Comparison of ENCODE assay signal across 9 mouse cellular contexts in the genomic region with DNA sequence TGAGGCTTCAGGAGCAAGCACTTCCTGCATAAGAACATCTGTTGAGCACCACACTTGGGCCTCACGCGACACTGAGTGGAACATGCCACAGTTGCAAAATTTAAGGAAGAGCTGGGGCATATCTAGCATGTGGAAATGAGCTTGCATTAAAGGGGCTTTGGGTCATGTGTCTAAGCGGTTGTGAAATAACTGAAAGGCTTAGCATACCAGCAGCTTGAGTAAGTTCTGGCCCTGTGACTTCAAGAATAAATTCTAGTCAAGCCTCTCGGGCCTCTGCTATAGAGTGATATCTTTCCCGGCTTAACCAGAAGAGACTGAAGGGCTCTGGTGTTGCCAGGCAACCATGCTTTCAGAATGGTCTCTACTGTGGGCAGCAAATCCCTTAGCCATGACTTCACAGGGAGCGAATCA. TPM values are rescaled to one million over a fixed set of nuclear protein-coding genes. Genes with fewer than 3 reads are reported as not detected.
DNase-seq lines count a peak whose midpoint lies in the region; ATAC-seq and TF ChIP-seq lines count a peak whose summit lies in the region.
"Had no signal": no experiment of that assay in that cellular context is flagged by ENCODE, and none has a peak within 500 bp of the region (broad histone marks: within the 10 kb centered on the region; RNA-seq: fewer than 3 reads in every experiment).

No protein-coding gene starts in this region.

- H3K4me3 ChIP-seq in limb, embryonic 14.5 days (replicated peaks; ENCODE audit: low read length) = no peak overlapping the region
- H3K4me3 ChIP-seq in limb, embryonic 10.5 days = no peak overlapping the region
- H3K4me3 ChIP-seq in small intestine, adult 2 months (ENCODE audit: low read depth, low read length) = no peak overlapping the region
- no peak overlapping the region for H3K4me3 ChIP-seq in forebrain, embryonic 10.5 days
- H3K4me3 ChIP-seq: embryonic facial prominence, embryonic 15.5 days; limb, embryonic 13.5 days had no signal

- TF ChIP-seq POLR2A in limb, embryonic 14.5 days (IDR thresholded peaks at IDR 0.05; ENCODE audit: borderline replicate concordance, extremely low read depth, insufficient read depth, insufficient read length) = no peak
- TF ChIP-seq POLR2A in small intestine, adult 2 months (IDR thresholded peaks at IDR 0.05; ENCODE audit: low read depth, low read length) = no peak

- 88% methylated on average over 6 of the region's 6 CpGs for WGBS in limb, embryonic 14.5 days
- 95% methylated on average over 6 of the region's 6 CpGs for WGBS in limb, embryonic 10.5 days
- 69% methylated on average over 6 of the region's 6 CpGs for WGBS in small intestine, adult 2 months
- WGBS in forebrain, embryonic 10.5 days = 76% methylated on average over 6 of the region's 6 CpGs

- TF ChIP-seq CTCF in small intestine, adult 2 months (IDR thresholded peaks at IDR 0.05; ENCODE audit: extremely low read depth, insufficient read length, insufficient replicate concordance, low read depth, low read length) = no peak

- H3K27ac ChIP-seq in limb, embryonic 14.5 days (replicated peaks; ENCODE audit: low read depth, low read length) = no peak overlapping the region
- H3K27ac ChIP-seq in limb, embryonic 10.5 days = no peak overlapping the region
- peak overlapping the region; percentile 55 for H3K27ac ChIP-seq in small intestine, adult 2 months (ENCODE audit: insufficient read depth, low read depth, low read length)
- no peak overlapping the region for H3K27ac ChIP-seq in forebrain, embryonic 10.5 days
- H3K27ac ChIP-seq: embryonic facial prominence, embryonic 15.5 days; limb, embryonic 13.5 days had no signal

- no peaks in the 10 kb centered on the region for H3K4me1 ChIP-seq in limb, embryonic 14.5 days (ENCODE audit: control insufficient read depth, insufficient read depth, low read length)
- H3K4me1 ChIP-seq in limb, embryonic 10.5 days = no peaks in the 10 kb centered on the region
- H3K4me1 ChIP-seq in small intestine, adult 2 months (ENCODE audit: control insufficient read depth, insufficient read depth, insufficient read length, low read length) = no peaks in the 10 kb centered on the region; the same call in 1 of the 2 replicates
- peaks cover 11% of the 10 kb centered on the region; the same call in 1 of the 2 replicates for H3K4me1 ChIP-seq in forebrain, embryonic 10.5 days
- H3K4me1 ChIP-seq: embryonic facial prominence, embryonic 15.5 days; limb, embryonic 13.5 days had no signal

- H3K27me3 ChIP-seq in limb, embryonic 14.5 days (ENCODE audit: control insufficient read depth, insufficient read depth, low read length) = no peaks in the 10 kb centered on the region
- no peaks in the 10 kb centered on the region for H3K27me3 ChIP-seq in limb, embryonic 10.5 days (ENCODE audit: low read depth, poor library complexity, severe bottlenecking)
- no peaks in the 10 kb centered on the region for H3K27me3 ChIP-seq in small intestine, adult 2 months (ENCODE audit: control insufficient read depth, insufficient read depth, low read length)
- H3K27me3 ChIP-seq in forebrain, embryonic 10.5 days (ENCODE audit: poor library complexity, severe bottlenecking) = no peaks in the 10 kb centered on the region
- H3K27me3 ChIP-seq: embryonic facial prominence, embryonic 15.5 days; limb, embryonic 13.5 days had no signal

- no peak overlapping the region for H3K4me2 ChIP-seq in limb, embryonic 14.5 days (replicated peaks; ENCODE audit: low read depth, low read length, severe bottlenecking)
- H3K4me2 ChIP-seq: embryonic facial prominence, embryonic 15.5 days; limb, embryonic 13.5 days had no signal

- peak; percentile 23; the same call in 1 of the 2 replicates for ATAC-seq in limb, embryonic 14.5 days (ENCODE audit: low FRiP score, low read depth)
- ATAC-seq in activated CD4-positive, CD25-positive, alpha-beta regulatory T cell, adult 4 months = no peak

- DNase-seq in limb, embryonic 14.5 days (ENCODE audit: low spot score) = no peak
- no peak for DNase-seq in limb, embryonic 10.5 days (ENCODE audit: low spot score)
- DNase-seq in embryo, embryonic 11 days = peak; percentile 17
- peak; percentile 75 for DNase-seq in lung, postnatal 25 days (ENCODE audit: low spot score)
- DNase-seq in forebrain, embryonic 10.5 days (ENCODE audit: extremely low spot score, low spot score) = no peak

- H3K36me3 ChIP-seq in limb, embryonic 14.5 days (ENCODE audit: control insufficient read depth, insufficient read depth, low read length) = peaks cover 100% of the 10 kb centered on the region
- H3K36me3 ChIP-seq in limb, embryonic 10.5 days = peaks cover 100% of the 10 kb centered on the region
- peaks cover 71% of the 10 kb centered on the region for H3K36me3 ChIP-seq in small intestine, adult 2 months (ENCODE audit: control insufficient read depth, insufficient read depth, low read length)
- H3K36me3 ChIP-seq in forebrain, embryonic 10.5 days (replicated peaks) = peaks cover 100% of the 10 kb centered on the region

- no peaks in the 10 kb centered on the region for H3K9me3 ChIP-seq in limb, embryonic 14.5 days (ENCODE audit: control insufficient read depth, low read length)
- no peaks in the 10 kb centered on the region for H3K9me3 ChIP-seq in limb, embryonic 10.5 days (replicated peaks)
- no peaks in the 10 kb centered on the region for H3K9me3 ChIP-seq in forebrain, embryonic 10.5 days
- H3K9me3 ChIP-seq: embryonic facial prominence, embryonic 15.5 days; limb, embryonic 13.5 days had no signal

- H3K9ac ChIP-seq in limb, embryonic 14.5 days (ENCODE audit: low read depth, low read length, severe bottlenecking) = no peak overlapping the region
- H3K9ac ChIP-seq: embryonic facial prominence, embryonic 15.5 days; limb, embryonic 13.5 days had no signal

RNA-seq across cellular contexts. Expression of gene Tnnc1, which starts 19.3 kb away (rescaled TPM):
- polyA plus RNA-seq in limb, embryonic 14.5 days (2012; rRNA removed) = 301 and 458 TPM in 2 replicates
- polyA plus RNA-seq in limb, embryonic 14.5 days (2014; fragmentation: Nextera tagmentation; extraction: Ambion mirVana) = 374 and 483 TPM in 2 replicates
- polyA plus RNA-seq in limb, embryonic 10.5 days (2016; fragmentation: Nextera tagmentation; extraction: Ambion mirVana) = 2.7 and 3.8 TPM in 2 replicates
- 0.34 TPM in 1 of 2 replicates, not detected in the other for polyA plus RNA-seq in small intestine, adult 2 months (2012; rRNA removed)
- polyA plus RNA-seq in activated CD4-positive, CD25-positive, alpha-beta regulatory T cell, adult 4 months (2017; shearing (Covaris generic)) = not detected
- polyA plus RNA-seq in forebrain, embryonic 10.5 days (2016; fragmentation: Nextera tagmentation; extraction: Ambion mirVana) = 0.67 and 0.84 TPM in 2 replicates

RNA-seq across cellular contexts. Expression of gene Stab1, which starts 20.3 kb away (rescaled TPM):
- polyA plus RNA-seq in limb, embryonic 14.5 days (2012; rRNA removed) = 68.5 and 81.8 TPM in 2 replicates
- polyA plus RNA-seq in limb, embryonic 14.5 days (2014; fragmentation: Nextera tagmentation; extraction: Ambion mirVana) = 59.5 and 64.4 TPM in 2 replicates
- 14.2 and 14.5 TPM in 2 replicates for polyA plus RNA-seq in limb, embryonic 10.5 days (2016; fragmentation: Nextera tagmentation; extraction: Ambion mirVana)
- polyA plus RNA-seq in small intestine, adult 2 months (2012; rRNA removed) = 31.3 and 65.4 TPM in 2 replicates
- polyA plus RNA-seq in activated CD4-positive, CD25-positive, alpha-beta regulatory T cell, adult 4 months (2017; shearing (Covaris generic)) = 1 to 10 TPM; 1.6 to 1.9 TPM
- 20.7 and 21.6 TPM in 2 replicates for polyA plus RNA-seq in forebrain, embryonic 10.5 days (2016; fragmentation: Nextera tagmentation; extraction: Ambion mirVana)

RNA-seq across cellular contexts. Expression of gene Nisch, which starts 28.0 kb away (rescaled TPM):
- 514 and 640 TPM in 2 replicates for polyA plus RNA-seq in limb, embryonic 14.5 days (2012; rRNA removed)
- polyA plus RNA-seq in limb, embryonic 14.5 days (2014; fragmentation: Nextera tagmentation; extraction: Ambion mirVana) = 339 and 378 TPM in 2 replicates
- polyA plus RNA-seq in limb, embryonic 10.5 days (2016; fragmentation: Nextera tagmentation; extraction: Ambion mirVana) = 491 and 543 TPM in 2 replicates
- polyA plus RNA-seq in small intestine, adult 2 months (2012; rRNA removed) = 120 and 157 TPM in 2 replicates
- polyA plus RNA-seq in activated CD4-positive, CD25-positive, alpha-beta regulatory T cell, adult 4 months (2017; shearing (Covaris generic)) = 100 to 1,000 TPM; 130 to 131 TPM
- polyA plus RNA-seq in forebrain, embryonic 10.5 days (2016; fragmentation: Nextera tagmentation; extraction: Ambion mirVana) = 401 and 402 TPM in 2 replicates

RNA-seq across cellular contexts. Expression of gene Sema3g, which starts 28.9 kb away (rescaled TPM):
- polyA plus RNA-seq in limb, embryonic 14.5 days (2012; rRNA removed) = 3.7 and 4.0 TPM in 2 replicates
- polyA plus RNA-seq in limb, embryonic 14.5 days (2014; fragmentation: Nextera tagmentation; extraction: Ambion mirVana) = 0.25 and 0.29 TPM in 2 replicates
- 0.51 and 0.73 TPM in 2 replicates for polyA plus RNA-seq in limb, embryonic 10.5 days (2016; fragmentation: Nextera tagmentation; extraction: Ambion mirVana)
- 1.5 and 2.1 TPM in 2 replicates for polyA plus RNA-seq in small intestine, adult 2 months (2012; rRNA removed)
- not detected for polyA plus RNA-seq in activated CD4-positive, CD25-positive, alpha-beta regulatory T cell, adult 4 months (2017; shearing (Covaris generic))
- 0.61 and 0.66 TPM in 2 replicates for polyA plus RNA-seq in forebrain, embryonic 10.5 days (2016; fragmentation: Nextera tagmentation; extraction: Ambion mirVana)

RNA-seq across cellular contexts. Expression of gene Nt5dc2, which starts 57.9 kb away (rescaled TPM):
- polyA plus RNA-seq in limb, embryonic 14.5 days (2012; rRNA removed) = 357 and 464 TPM in 2 replicates
- 358 and 361 TPM in 2 replicates for polyA plus RNA-seq in limb, embryonic 14.5 days (2014; fragmentation: Nextera tagmentation; extraction: Ambion mirVana)
- 638 and 656 TPM in 2 replicates for polyA plus RNA-seq in limb, embryonic 10.5 days (2016; fragmentation: Nextera tagmentation; extraction: Ambion mirVana)
- 9.0 and 13.0 TPM in 2 replicates for polyA plus RNA-seq in small intestine, adult 2 months (2012; rRNA removed)
- not detected for polyA plus RNA-seq in activated CD4-positive, CD25-positive, alpha-beta regulatory T cell, adult 4 months (2017; shearing (Covaris generic))
- 558 and 609 TPM in 2 replicates for polyA plus RNA-seq in forebrain, embryonic 10.5 days (2016; fragmentation: Nextera tagmentation; extraction: Ambion mirVana)

Comparison
In these comparisons a context has a peak if more than half of its experiments do, and no peak if none do; other contexts are left out.
1. RNA of gene Tnnc1, which starts 19.3 kb away (polyA plus RNA-seq): 301 to 483 TPM in limb, embryonic 14.5 days; 2.7 to 3.8 TPM in limb, embryonic 10.5 days, 0.67 to 0.84 TPM in forebrain, embryonic 10.5 days, not detected in activated CD4-positive, CD25-positive, alpha-beta regulatory T cell, adult 4 months and 0.34 TPM in small intestine, adult 2 months; every median in the first group is over 10 times any median in the second.
2. DNase-seq: peak in embryo, embryonic 11 days (single experiment) and lung, postnatal 25 days (single experiment); none in limb, embryonic 14.5 days (single experiment), limb, embryonic 10.5 days (single experiment) and forebrain, embryonic 10.5 days (single experiment).